21 mouse cellular contexts compared by ENCODE assay signal in genomic region chr14:35120089-35120488, GRCm38 (mm10).
"Had no signal": no experiment of that assay in that cellular context is flagged by ENCODE, and none has a peak within 500 bp of the region (broad histone marks: within the 10 kb centered on the region; RNA-seq: fewer than 3 reads in every experiment).

No protein-coding gene starts in this region.

- ATAC-seq: forebrain, postnatal 0 days; hindbrain, postnatal 0 days; intestine, embryonic 16.5 days had no signal

- H3K36me3 ChIP-seq: heart, embryonic 10.5 days; heart, embryonic 13.5 days; heart, embryonic 15.5 days; hindbrain, embryonic 13.5 days; hindbrain, embryonic 15.5 days; kidney, embryonic 15.5 days; limb, embryonic 13.5 days; limb, embryonic 15.5 days had no signal

- H3K9me3 ChIP-seq: heart, embryonic 10.5 days; heart, embryonic 13.5 days; heart, embryonic 15.5 days; hindbrain, embryonic 13.5 days; hindbrain, embryonic 15.5 days; kidney, embryonic 15.5 days; limb, embryonic 13.5 days; limb, embryonic 15.5 days had no signal

- H3K4me1 ChIP-seq: heart, embryonic 10.5 days; heart, embryonic 15.5 days; kidney, embryonic 15.5 days; limb, embryonic 15.5 days had no signal

- H3K27ac ChIP-seq: heart, embryonic 10.5 days; heart, embryonic 13.5 days; heart, embryonic 15.5 days; hindbrain, embryonic 13.5 days; hindbrain, embryonic 15.5 days; hindbrain, postnatal 0 days; kidney, embryonic 15.5 days; kidney, postnatal 0 days; limb, embryonic 15.5 days had no signal

- H3K4me2 ChIP-seq: heart, embryonic 13.5 days; heart, embryonic 15.5 days; hindbrain, embryonic 13.5 days; hindbrain, embryonic 15.5 days; kidney, embryonic 15.5 days; limb, embryonic 13.5 days; limb, embryonic 15.5 days had no signal

- H3K27me3 ChIP-seq: heart, embryonic 13.5 days; heart, embryonic 15.5 days; hindbrain, embryonic 13.5 days; hindbrain, embryonic 15.5 days; kidney, embryonic 15.5 days; limb, embryonic 13.5 days; limb, embryonic 15.5 days had no signal

- DNase-seq: forebrain, postnatal 0 days; gastrocnemius, postnatal 14 days; gastrocnemius, postnatal 36 days; heart, adult 18-20 months; heart, postnatal 14 days; heart, postnatal 36 days; layer of hippocampus, adult 9-11 months; layer of hippocampus, postnatal 36 days; left cerebral cortex, postnatal 4 days; lung, adult 18-20 months had no signal

- H3K9ac ChIP-seq: forebrain, postnatal 0 days; heart, embryonic 13.5 days; heart, embryonic 15.5 days; hindbrain, embryonic 13.5 days; hindbrain, embryonic 15.5 days; kidney, embryonic 15.5 days; limb, embryonic 13.5 days; limb, embryonic 15.5 days had no signal

- H3K4me3 ChIP-seq: heart, embryonic 10.5 days; heart, embryonic 13.5 days; heart, embryonic 15.5 days; hindbrain, embryonic 13.5 days; hindbrain, embryonic 15.5 days; kidney, embryonic 15.5 days; limb, embryonic 13.5 days; limb, embryonic 15.5 days had no signal
